Mouse (Mus musculus) heart, embryonic 13.5 days (tissue): ENCODE measurements around the gene Aamp. TPM values are rescaled to one million over a fixed set of nuclear protein-coding genes. Genes with fewer than 3 reads are reported as not detected.

Source experiments
- ATAC-seq: fragments of 200-750 bp; cut with Nextera tagmentation; 2 replicates; pipeline ENCODE4 v1.8.0; 2017; ENCODE audit warnings: moderate TSS enrichment; ENCODE audit not compliant: insufficient number of reproducible peaks, low FRiP score, low TSS enrichment; ENCODE audit errors: extremely low read depth
- H3K27ac ChIP-seq: fragments of 300-500 bp; sonication (generic); replicated peaks from 2 replicates; pipeline ENCODE4 v1.5.1; 2015; ENCODE audit warnings: moderate library complexity, mild to moderate bottlenecking, inconsistent platforms
- H3K27me3 ChIP-seq: fragments of 300-500 bp; sonication (generic); replicated peaks from 2 replicates; pipeline ENCODE4 v1.6.1; 2015; ENCODE audit warnings: mild to moderate bottlenecking, inconsistent platforms
- H3K36me3 ChIP-seq: fragments of 300-500 bp; sonication (generic); 2 replicates; pipeline ENCODE4 v1.6.1; 2015; ENCODE audit warnings: mild to moderate bottlenecking, inconsistent platforms
- H3K4me1 ChIP-seq: fragments of 300-500 bp; sonication (generic); 2 replicates; pipeline ENCODE4 v1.6.1; 2015; ENCODE audit warnings: inconsistent platforms
- H3K4me2 ChIP-seq: fragments of 300-500 bp; sonication (generic); 2 replicates; pipeline ENCODE4 v1.6.1; 2015; ENCODE audit warnings: inconsistent platforms, mild to moderate bottlenecking, moderate library complexity
- H3K4me3 ChIP-seq: fragments of 300-500 bp; sonication (generic); 2 replicates; pipeline ENCODE4 v1.5.1; 2015; ENCODE audit warnings: moderate library complexity, mild to moderate bottlenecking, inconsistent platforms
- H3K9ac ChIP-seq: fragments of 300-500 bp; sonication (generic); 2 replicates; pipeline ENCODE4 v1.6.1; 2015; ENCODE audit warnings: inconsistent platforms, mild to moderate bottlenecking, moderate library complexity
- H3K9me3 ChIP-seq: fragments of 300-500 bp; sonication (generic); 2 replicates; pipeline ENCODE4 v1.6.1; 2016; ENCODE audit warnings: inconsistent platforms
- WGBS: fragments of 180-500 bp; shearing (Covaris S2); methylation state at CpG from one replicate; pipeline ENCODE4 v1.1.7; 2015; ENCODE audit warnings: mixed read lengths; 5-methylcytosine and 5-hydroxymethylcytosine counted together
- polyA plus RNA-seq: library from polyadenylated mRNA; unstranded; fragments of >200 nt; fragmentation: Nextera tagmentation; extraction: Ambion mirVana; gene quantifications from 2 replicates; pipeline ENCODE4 v1.2.1, GENCODE M21; 2015

Gene Aamp
- polyA plus RNA-seq, 1 experiment from 2014 or later, result 164 TPM

DNA sequence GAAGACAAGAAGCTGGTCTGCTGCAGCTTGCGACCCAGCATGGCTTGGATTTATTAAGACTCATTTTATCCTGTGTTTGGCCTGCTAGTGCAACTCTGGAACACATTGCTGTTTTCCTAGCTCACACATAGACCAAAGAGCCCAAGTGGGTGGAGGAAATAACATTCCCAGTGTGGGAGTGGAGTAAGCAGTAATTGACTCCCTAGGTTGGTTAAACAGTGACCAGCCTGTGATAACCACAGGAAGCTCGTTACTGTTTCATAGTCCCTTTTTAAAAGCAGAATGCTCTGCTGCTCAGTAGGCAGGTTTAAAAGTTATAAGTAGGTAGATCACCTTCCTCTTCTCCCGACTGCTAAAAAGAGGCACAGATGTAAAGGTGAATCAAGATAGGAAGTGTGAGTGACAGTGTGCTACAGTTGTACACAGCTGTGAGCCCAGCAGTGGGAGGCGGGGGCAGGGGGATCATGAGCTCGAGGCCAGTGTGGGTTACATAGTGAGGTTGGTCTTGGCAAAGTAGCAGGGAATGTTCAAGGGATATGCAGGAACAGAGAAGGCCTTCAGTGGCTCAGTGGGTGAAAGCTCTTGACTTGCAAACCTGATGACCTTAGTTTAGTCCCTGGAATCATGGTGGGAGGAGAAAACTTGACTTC is 35.1 kb downstream of the Aamp start:
- H3K4me2 ChIP-seq, result peak overlapping the region; percentile 5; the same call in 1 of the 2 replicates
- WGBS, result 62% methylated on average over 5 of the region's 5 CpGs
- no peak for ATAC-seq
- H3K9ac ChIP-seq, result peak overlapping the region; percentile 56
- peaks cover 67% of the 10 kb centered on the region for H3K4me1 ChIP-seq
- H3K4me3 ChIP-seq, result no peak overlapping the region
- no peaks in the 10 kb centered on the region for H3K9me3 ChIP-seq
- peaks cover 82% of the 10 kb centered on the region for H3K36me3 ChIP-seq
- H3K27ac ChIP-seq, result peak overlapping the region; percentile 92
- H3K27me3 ChIP-seq, result no peaks in the 10 kb centered on the region

DNA sequence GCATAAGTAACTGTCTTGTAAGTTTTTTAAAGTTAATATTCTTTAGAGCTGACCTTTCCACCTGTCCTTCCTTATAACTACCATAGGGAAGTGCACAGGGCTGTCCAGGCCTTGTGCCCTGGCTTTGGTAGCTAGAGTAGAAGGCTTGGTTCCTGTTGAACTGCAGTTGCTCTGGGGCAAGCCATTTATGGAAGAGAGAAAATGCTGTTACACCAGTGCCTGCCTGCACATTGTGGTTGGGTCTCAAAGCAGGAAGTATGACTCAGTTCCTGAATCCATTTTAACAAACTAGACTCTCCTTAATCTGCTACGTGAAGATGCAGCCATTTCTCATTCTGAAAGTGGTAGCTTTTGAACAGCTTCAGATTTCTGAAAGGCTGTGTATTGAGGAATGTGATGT is 35.7 kb downstream of the Aamp start:
- no peaks in the 10 kb centered on the region for H3K27me3 ChIP-seq
- WGBS, result 36% methylated on average over 1 of the region's 1 CpGs
- 0 out of 2 replicates have a peak overlapping the region, but pooled peaks have one; percentile 5 for H3K4me2 ChIP-seq
- peak overlapping the region; percentile 92 for H3K27ac ChIP-seq
- H3K4me3 ChIP-seq, result no peak overlapping the region
- H3K4me1 ChIP-seq, result peaks cover 68% of the 10 kb centered on the region
- peak overlapping the region; percentile 56; the same call in 1 of the 2 replicates for H3K9ac ChIP-seq
- ATAC-seq, result no peak
- H3K9me3 ChIP-seq, result no peaks in the 10 kb centered on the region
- peaks cover 75% of the 10 kb centered on the region for H3K36me3 ChIP-seq

DNA sequence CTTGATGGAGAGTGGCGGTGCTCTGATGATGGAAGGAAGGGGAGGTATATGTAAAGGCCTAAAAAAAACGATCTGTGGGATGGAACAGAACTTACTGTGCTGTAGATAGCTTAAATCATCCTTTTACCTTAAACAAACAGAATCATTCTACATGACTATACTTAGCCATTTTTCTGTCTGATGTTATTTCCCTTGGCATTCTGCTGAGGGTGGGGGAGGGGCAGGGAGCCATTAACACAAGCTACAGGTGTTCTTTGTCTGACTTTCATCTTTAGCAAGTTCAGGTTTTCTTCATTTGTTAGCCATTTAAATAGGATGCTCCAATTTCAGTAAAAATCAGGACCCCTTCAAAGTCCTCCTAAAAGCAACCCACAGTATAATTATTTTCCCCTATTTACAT is 39.0 kb downstream of the Aamp start:
- Histone ChIP-seq H3K4me2 (no peak overlapping the region), H3K27ac (no peak overlapping the region), H3K36me3 (peaks cover 52% of the 10 kb centered on the region), H3K9ac (no peak overlapping the region), H3K27me3 (no peaks in the 10 kb centered on the region), H3K9me3 (no peaks in the 10 kb centered on the region), H3K4me3 (no peak overlapping the region), H3K4me1 (peaks cover 91% of the 10 kb centered on the region)
- WGBS, result 76% methylated on average over 2 of the region's 2 CpGs
- no peak for ATAC-seq

GRCm38 (mm10) chr1:74240832-74241231 is 43.7 kb downstream of the Aamp start:
- Histone ChIP-seq H3K4me3 (0 out of 2 replicates have a peak overlapping the region, but pooled peaks have one; percentile 91), H3K27me3 (no peaks in the 10 kb centered on the region), H3K9me3 (no peaks in the 10 kb centered on the region), H3K9ac (peak overlapping the region; percentile 99), H3K36me3 (peaks cover 15% of the 10 kb centered on the region), H3K4me2 (peak overlapping the region; percentile 84), H3K27ac (peak overlapping the region; percentile 95), H3K4me1 (peaks cover 82% of the 10 kb centered on the region)
- 48% methylated on average over 4 of the region's 4 CpGs for WGBS
- ATAC-seq, result no peak

DNA sequence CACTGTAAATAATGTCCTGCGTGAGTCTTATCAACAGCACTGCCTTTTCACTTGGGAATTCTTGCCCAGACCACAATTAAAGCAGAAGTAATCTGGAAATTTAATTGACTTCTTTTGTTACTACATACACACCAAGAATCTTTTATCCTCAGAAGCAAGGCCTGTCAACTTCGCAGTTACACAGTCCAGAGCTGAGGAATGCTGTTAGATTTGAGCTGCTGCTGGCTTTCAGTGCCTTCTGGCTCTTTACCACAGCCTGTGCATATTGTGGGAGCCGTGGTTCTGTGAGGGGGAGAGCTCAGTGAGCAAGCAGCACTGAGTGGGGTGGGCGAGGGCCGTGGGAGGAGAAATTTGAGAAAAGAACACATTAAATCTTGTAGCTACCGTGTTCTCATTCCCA is 44.2 kb downstream of the Aamp start:
- ATAC-seq, result no peak
- 16% methylated on average over 6 of the region's 6 CpGs for WGBS
- Histone ChIP-seq H3K4me2 (peak overlapping the region; percentile 84), H3K27me3 (no peaks in the 10 kb centered on the region), H3K36me3 (peaks cover 14% of the 10 kb centered on the region; the same call in 1 of the 2 replicates), H3K27ac (peak overlapping the region; percentile 95), H3K4me1 (peaks cover 78% of the 10 kb centered on the region), H3K4me3 (peak overlapping the region; percentile 91; the same call in 1 of the 2 replicates), H3K9me3 (no peaks in the 10 kb centered on the region), H3K9ac (peak overlapping the region; percentile 99)

DNA sequence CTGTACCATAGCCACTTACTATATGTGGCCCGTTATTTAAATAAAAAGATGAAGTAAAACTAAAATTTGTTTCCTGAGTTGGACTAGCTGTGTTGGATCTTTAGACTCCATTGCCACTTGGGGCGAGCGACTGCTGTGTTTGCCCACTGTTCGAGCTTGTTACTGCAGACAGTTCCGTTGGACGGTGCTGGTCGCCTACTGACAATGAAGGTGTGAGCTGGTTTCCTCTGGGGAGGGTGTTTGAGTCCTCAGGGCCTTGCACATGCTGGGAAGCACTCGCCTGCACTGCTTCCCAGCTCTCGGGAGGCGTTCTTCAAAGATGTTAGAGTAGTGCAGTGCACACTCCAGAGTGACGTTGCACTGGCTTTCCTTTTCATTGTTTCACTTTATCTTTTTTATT is 44.9 kb downstream of the Aamp start:
- ATAC-seq, result no peak
- Histone ChIP-seq H3K4me1 (peaks cover 71% of the 10 kb centered on the region), H3K9ac (peak overlapping the region; percentile 99), H3K4me3 (peak overlapping the region; percentile 91), H3K36me3 (peaks cover 14% of the 10 kb centered on the region; the same call in 1 of the 2 replicates), H3K27me3 (no peaks in the 10 kb centered on the region), H3K9me3 (no peaks in the 10 kb centered on the region), H3K27ac (peak overlapping the region; percentile 95), H3K4me2 (peak overlapping the region; percentile 84)
- WGBS, result 19% methylated on average over 11 of the region's 11 CpGs

- H3K9ac ChIP-seq, result peak overlapping the region; percentile 99
- no peaks in the 10 kb centered on the region for H3K9me3 ChIP-seq
- ATAC-seq, result no peak
- no peaks in the 10 kb centered on the region for H3K27me3 ChIP-seq
- H3K4me2 ChIP-seq, result peak overlapping the region; percentile 84
- peak overlapping the region; percentile 91 for H3K4me3 ChIP-seq
- H3K36me3 ChIP-seq, result peaks cover 14% of the 10 kb centered on the region; the same call in 1 of the 2 replicates
- peak overlapping the region; percentile 95 for H3K27ac ChIP-seq
- 7% methylated on average over 7 of the region's 7 CpGs for WGBS
- peaks cover 67% of the 10 kb centered on the region for H3K4me1 ChIP-seq
Measured at GRCm38 (mm10) chr1:74239162-74239561, 45.4 kb downstream of the Aamp start.

DNA sequence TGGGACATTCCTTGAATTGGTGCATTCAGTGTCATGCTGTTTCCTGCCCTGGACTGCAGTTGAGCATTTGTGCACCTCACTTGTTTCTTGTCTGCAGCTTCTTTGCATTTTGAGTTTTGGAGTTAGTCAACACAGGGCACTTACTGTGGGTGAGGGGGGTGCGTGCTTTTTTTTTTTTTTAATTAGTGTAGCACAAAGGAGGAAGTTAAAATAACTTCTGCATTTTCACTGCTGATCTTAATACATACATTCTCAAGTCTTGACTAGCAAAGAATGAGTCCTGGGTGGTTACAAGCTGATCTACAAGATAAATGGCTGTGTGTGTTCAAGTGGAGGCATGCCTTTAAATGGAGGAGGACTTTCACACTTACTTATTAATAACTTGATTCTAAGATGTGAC is 46.4 kb downstream of the Aamp start:
- Histone ChIP-seq H3K36me3 (peaks cover 12% of the 10 kb centered on the region; the same call in 1 of the 2 replicates), H3K27ac (peak overlapping the region; percentile 95), H3K9ac (peak overlapping the region; percentile 99), H3K4me2 (peak overlapping the region; percentile 84), H3K27me3 (no peaks in the 10 kb centered on the region), H3K4me3 (peak overlapping the region; percentile 91), H3K4me1 (peaks cover 56% of the 10 kb centered on the region), H3K9me3 (no peaks in the 10 kb centered on the region)
- no peak for ATAC-seq
- WGBS, result 50% methylated on average over 1 of the region's 1 CpGs

- no peaks in the 10 kb centered on the region for H3K9me3 ChIP-seq
- peaks cover 52% of the 10 kb centered on the region for H3K4me1 ChIP-seq
- no peaks in the 10 kb centered on the region for H3K27me3 ChIP-seq
- no peak for ATAC-seq
- peak overlapping the region; percentile 84 for H3K4me2 ChIP-seq
- H3K4me3 ChIP-seq, result peak overlapping the region; percentile 91
- 0 out of 2 replicates have a peak, but pooled peaks cover 9% of the 10 kb centered on the region for H3K36me3 ChIP-seq
- 23% methylated on average over 5 of the region's 5 CpGs for WGBS
- H3K9ac ChIP-seq, result peak overlapping the region; percentile 99
- peak overlapping the region; percentile 95 for H3K27ac ChIP-seq
Measured at GRCm38 (mm10) chr1:74237671-74238070, 46.9 kb downstream of the Aamp start.

GRCm38 (mm10) chr1:74236590-74237317 is 47.8 kb downstream of the Aamp start:
- Histone ChIP-seq H3K4me2 (peak overlapping the region; percentile 84), H3K9ac (peak overlapping the region; percentile 99), H3K27ac (peak overlapping the region; percentile 95), H3K4me1 (peaks cover 45% of the 10 kb centered on the region), H3K36me3 (0 out of 2 replicates have a peak, but pooled peaks cover 4% of the 10 kb centered on the region), H3K4me3 (peak overlapping the region; percentile 91), H3K27me3 (no peaks in the 10 kb centered on the region), H3K9me3 (no peaks in the 10 kb centered on the region)
- WGBS, result under 1% methylated on average over 48 of the region's 57 CpGs
- ATAC-seq, result peak; percentile 27

GRCm38 (mm10) chr1:74235938-74236589 is 48.5 kb downstream of the Aamp start, which contains the start of gene Arpc2:
TSS of gene Arpc2 (plus strand) at chr1:74236084.
- Histone ChIP-seq H3K9ac (peak within 1 kb of the TSS; percentile 99), H3K4me1 (peaks cover 39% of the 10 kb centered on the region), H3K27ac (peak within 1 kb of the TSS; percentile 95), H3K4me2 (peak within 1 kb of the TSS; percentile 84), H3K4me3 (peak within 1 kb of the TSS; percentile 91), H3K9me3 (no peaks in the 10 kb centered on the region), H3K27me3 (no peaks in the 10 kb centered on the region), H3K36me3 (0 out of 2 replicates have a peak, but pooled peaks cover 4% of the 10 kb centered on the region)
- ATAC-seq, result peak; percentile 87
- 2% methylated on average over 43 of the region's 55 CpGs for WGBS
